Mouse (Mus musculus) thymus, adult 2 months (tissue): ENCODE data around the gene Ifit2. TPM values are rescaled to one million over a fixed set of nuclear protein-coding genes. Genes with fewer than 3 reads are reported as not detected.

Experiments used
- DNase-seq: peaks from one replicate; pipeline ENCODE4 v3.0.0; 2021
- H3K27ac ChIP-seq: fragments of 200-500 bp; 2 replicates; pipeline ENCODE4 v1.5.1; 2012; ENCODE audit warnings: low read length, control low read depth; ENCODE audit not compliant: control insufficient read depth, insufficient read depth
- H3K27me3 ChIP-seq: fragments of 200-500 bp; 2 replicates; pipeline ENCODE4 v1.6.1; 2012; ENCODE audit warnings: mild to moderate bottlenecking, low read length, moderate library complexity, mixed read lengths; ENCODE audit not compliant: control insufficient read depth, insufficient read depth
- H3K36me3 ChIP-seq: fragments of 200-500 bp; 2 replicates; pipeline ENCODE4 v1.6.1; 2012; ENCODE audit warnings: mild to moderate bottlenecking, low read length, moderate library complexity; ENCODE audit not compliant: control insufficient read depth, insufficient read depth
- H3K4me1 ChIP-seq: fragments of 200-500 bp; replicated peaks from 2 replicates; pipeline ENCODE4 v1.6.1; 2012; ENCODE audit warnings: low read length; ENCODE audit not compliant: control insufficient read depth, insufficient read depth
- H3K4me3 ChIP-seq: fragments of 200-500 bp; 2 replicates; pipeline ENCODE4 v1.5.1; 2012; ENCODE audit warnings: mild to moderate bottlenecking, low read length, control low read depth, moderate library complexity; ENCODE audit not compliant: control insufficient read depth, insufficient read depth
- CTCF ChIP-seq: fragments of 200-500 bp; IDR thresholded peaks from 2 replicates; pipeline ENCODE4 v1.5.1; 2012; ENCODE audit warnings: mild to moderate bottlenecking, control low read depth, low read length, moderate library complexity, borderline replicate concordance; ENCODE audit not compliant: control insufficient read depth, poor library complexity, insufficient read depth; ENCODE audit errors: extremely low read depth
- POLR2A ChIP-seq: fragments of 200-500 bp; IDR thresholded peaks from 2 replicates; pipeline ENCODE4 v1.6.1; 2012; ENCODE audit warnings: mild to moderate bottlenecking, low read length, control low read depth, moderate library complexity; ENCODE audit not compliant: control insufficient read depth, poor library complexity, insufficient read depth; ENCODE audit errors: extremely low read depth
- WGBS: fragments of 180-500 bp; shearing (Covaris S2); methylation state at CpG from one replicate; pipeline ENCODE4 v1.1.7; 2018; 5-methylcytosine and 5-hydroxymethylcytosine counted together
- polyA plus RNA-seq: library from polyadenylated mRNA; depleted of rRNA; stranded (reverse); fragments of >200 nt; gene quantifications from 2 replicates; pipeline ENCODE4 v1.2.3, GENCODE M21; 2012; rRNA removed

Ifit2 gene
- 5.5 and 7.4 TPM in 2 replicates for polyA plus RNA-seq

DNA sequence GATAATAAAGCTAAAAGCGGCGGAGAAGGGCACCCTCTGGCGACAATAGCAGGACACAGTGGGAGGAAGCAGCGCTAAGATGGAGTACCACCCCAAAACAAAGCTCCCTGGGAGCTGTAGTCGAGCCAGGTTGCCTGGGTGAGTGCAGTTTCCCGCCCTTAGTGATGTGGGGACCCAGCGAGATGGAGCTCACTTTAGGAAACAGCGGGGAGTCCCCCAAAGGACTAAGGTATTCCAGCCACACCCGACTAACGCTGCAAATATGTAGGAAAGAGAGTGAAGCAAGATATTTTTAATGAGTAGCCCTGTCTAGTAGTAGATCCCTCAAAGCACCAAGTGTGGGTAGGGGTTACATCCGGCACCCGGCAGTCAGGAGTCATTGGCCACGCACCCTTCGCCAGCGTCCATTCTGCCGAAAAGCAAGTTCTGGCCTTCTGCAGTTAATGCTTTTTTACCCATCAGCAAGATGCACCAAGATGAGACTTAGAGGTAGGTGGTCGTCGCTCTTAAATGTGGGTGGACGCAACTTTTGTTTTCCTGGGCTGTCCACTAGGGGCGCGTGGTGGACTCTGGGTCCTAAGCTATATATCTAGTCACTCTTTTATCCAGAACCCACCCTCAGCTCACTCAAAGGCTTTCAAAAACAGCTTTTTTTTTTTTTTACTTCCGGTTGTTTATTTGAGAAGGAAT lies at the start of gene Ifit2:
Gene Ifit2, plus strand, starts transcription at position 161 of the 690 bp plus-strand sequence.
- no peaks in the 10 kb centered on the region for H3K27me3 ChIP-seq
- peak; percentile 75 for DNase-seq
- H3K4me1 ChIP-seq = peaks cover 11% of the 10 kb centered on the region
- H3K27ac ChIP-seq = peak within 1 kb of the TSS; percentile 50
- WGBS = under 1% methylated on average over 22 of the region's 22 CpGs
- peak within 1 kb of the TSS; percentile 63 for H3K4me3 ChIP-seq
- no peaks in the 10 kb centered on the region for H3K36me3 ChIP-seq
- TF ChIP-seq POLR2A (peak; percentile 51; the same call in 1 of the 2 replicates), CTCF (peak; percentile 83; the same call in 1 of the 2 replicates)

- WGBS = 44% methylated on average over 4 of the region's 4 CpGs
- Histone ChIP-seq H3K36me3 (peaks cover 43% of the 10 kb centered on the region), H3K4me3 (no peak overlapping the region), H3K4me1 (peaks cover 11% of the 10 kb centered on the region), H3K27me3 (no peaks in the 10 kb centered on the region), H3K27ac (no peak overlapping the region)
- no peak for TF ChIP-seq CTCF
- no peak for TF ChIP-seq POLR2A
- DNase-seq = peak; percentile 87
Observed at GRCm38 (mm10) chr19:34500763-34501162, 49.7 kb upstream of the Ifit2 start.

GRCm38 (mm10) chr19:34505161-34505721 lies 45.3 kb upstream of the Ifit2 start:
- Histone ChIP-seq H3K27ac (no peak overlapping the region; the same call in 1 of the 2 replicates), H3K4me1 (peaks cover 19% of the 10 kb centered on the region), H3K4me3 (no peak overlapping the region), H3K36me3 (peaks cover 51% of the 10 kb centered on the region), H3K27me3 (no peaks in the 10 kb centered on the region)
- no peak for TF ChIP-seq CTCF
- no peak for TF ChIP-seq POLR2A
- 42% methylated on average over 12 of the region's 12 CpGs for WGBS
- DNase-seq = peak; percentile 42

- 5% methylated on average over 5 of the region's 5 CpGs for WGBS
- peaks cover 39% of the 10 kb centered on the region for H3K36me3 ChIP-seq
- DNase-seq = peak; percentile 82
Observed at GRCm38 (mm10) chr19:34510717-34511116, 39.8 kb upstream of the Ifit2 start.

DNA sequence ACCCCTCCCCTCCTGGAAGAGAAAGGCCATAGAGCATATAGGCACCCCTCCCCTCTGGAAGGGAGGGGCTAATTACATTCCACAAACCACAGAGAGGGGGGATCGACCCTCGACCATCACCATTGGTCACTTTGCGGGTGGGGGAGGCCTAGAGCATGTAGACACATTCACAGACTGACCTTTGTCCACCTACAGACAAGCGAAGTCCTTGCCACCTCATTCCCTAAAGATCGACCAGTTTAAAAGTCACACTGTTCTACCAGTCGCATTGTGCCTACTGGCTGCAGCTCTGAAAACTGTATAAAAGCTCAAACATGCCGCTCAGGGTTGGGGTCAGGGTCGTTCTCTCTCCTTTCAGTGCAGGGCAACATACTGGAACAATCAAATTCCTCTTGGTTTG lies 39.0 kb upstream of the Ifit2 start:
- Histone ChIP-seq H3K27me3 (no peaks in the 10 kb centered on the region), H3K4me3 (no peak overlapping the region), H3K36me3 (peaks cover 35% of the 10 kb centered on the region), H3K4me1 (peaks cover 34% of the 10 kb centered on the region), H3K27ac (peak overlapping the region; percentile 99)
- no peak for TF ChIP-seq POLR2A
- TF ChIP-seq CTCF = no peak
- WGBS = 74% methylated on average over 8 of the region's 8 CpGs
- DNase-seq = peak; percentile 28

More at GRCm38 (mm10) chr19:34510717-34511116, 39.8 kb upstream of the Ifit2 start:
- no peak for TF ChIP-seq POLR2A
- no peak for TF ChIP-seq CTCF
- no peak overlapping the region for H3K4me3 ChIP-seq
- peak overlapping the region; percentile 99; the same call in 1 of the 2 replicates for H3K27ac ChIP-seq
- no peaks in the 10 kb centered on the region for H3K27me3 ChIP-seq
- H3K4me1 ChIP-seq = peaks cover 30% of the 10 kb centered on the region

DNA sequence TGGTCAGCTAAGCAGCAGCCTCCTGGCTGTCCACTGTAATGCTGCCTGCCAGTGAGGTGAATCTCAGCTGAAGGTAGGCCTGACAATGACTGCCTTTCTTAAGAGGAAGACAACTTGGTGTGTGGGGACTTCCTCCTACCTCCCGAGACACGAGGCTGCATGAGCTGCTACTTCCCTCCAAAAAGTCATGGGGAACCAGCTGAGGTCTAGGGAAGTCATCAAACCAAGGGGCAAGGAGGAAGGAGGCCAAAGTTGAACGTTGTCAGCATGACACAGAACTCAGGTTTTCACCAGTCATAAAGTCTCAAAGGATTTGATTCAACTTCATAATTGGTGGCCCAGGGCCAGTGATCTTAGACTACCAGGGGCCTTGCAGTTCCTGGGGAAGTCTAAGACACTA lies 34.8 kb upstream of the Ifit2 start:
- peaks cover 41% of the 10 kb centered on the region for H3K36me3 ChIP-seq
- peaks cover 32% of the 10 kb centered on the region for H3K4me1 ChIP-seq
- no peaks in the 10 kb centered on the region for H3K27me3 ChIP-seq
- WGBS = 21% methylated on average over 3 of the region's 3 CpGs
- TF ChIP-seq CTCF (no peak), POLR2A (no peak)
- H3K4me3 ChIP-seq = no peak overlapping the region
- DNase-seq = peak; percentile 27
- peak overlapping the region; percentile 43 for H3K27ac ChIP-seq
